Mouse (Mus musculus) liver, embryonic 11.5 days (tissue): ENCODE measurements around the gene Fgfr2. TPM values are rescaled to one million over a fixed set of nuclear protein-coding genes. Genes with fewer than 3 reads are reported as not detected.
"Not testable (repeated sequence)": the region's sequence is repeated elsewhere in the genome, so short reads cannot be mapped to it uniquely, and the experiment has no call there.

Experiments used
- ATAC-seq: fragments of 200-750 bp; cut with Nextera tagmentation; replicated peaks from 2 replicates; pipeline ENCODE4 v1.8.0; 2017; ENCODE audit warnings: moderate number of reproducible peaks, mild to moderate bottlenecking, moderate TSS enrichment, moderate library complexity; ENCODE audit not compliant: low FRiP score
- DNase-seq: peaks from one replicate; pipeline ENCODE4 v3.0.0-alpha.2; 2017; ENCODE audit warnings: low spot score
- H3K27ac ChIP-seq: fragments of 300-500 bp; sonication (generic); 2 replicates; pipeline ENCODE4 v1.5.1; 2014; ENCODE audit warnings: mild to moderate bottlenecking, low read depth, low read length, control low read depth
- H3K27me3 ChIP-seq: fragments of 300-500 bp; sonication (generic); replicated peaks from 2 replicates; pipeline ENCODE4 v1.6.1; 2014; ENCODE audit warnings: low read length, mixed read lengths; ENCODE audit not compliant: control insufficient read depth, insufficient read depth
- H3K36me3 ChIP-seq: fragments of 300-500 bp; sonication (generic); 2 replicates; pipeline ENCODE4 v1.6.1; 2014; ENCODE audit warnings: mild to moderate bottlenecking, low read length, moderate library complexity, mixed read lengths; ENCODE audit not compliant: control insufficient read depth, insufficient read depth
- H3K4me1 ChIP-seq: fragments of 300-500 bp; sonication (generic); replicated peaks from 2 replicates; pipeline ENCODE4 v1.6.1; 2014; ENCODE audit warnings: low read length, mixed read lengths; ENCODE audit not compliant: control insufficient read depth, insufficient read depth
- H3K4me2 ChIP-seq: fragments of 300-500 bp; sonication (generic); 2 replicates; pipeline ENCODE4 v1.6.1; 2014; ENCODE audit warnings: mild to moderate bottlenecking, control low read depth, moderate library complexity
- H3K4me3 ChIP-seq: fragments of 300-500 bp; sonication (generic); 2 replicates; pipeline ENCODE4 v1.5.1; 2014; ENCODE audit warnings: low read depth, low read length, control low read depth
- H3K9ac ChIP-seq: fragments of 300-500 bp; sonication (generic); 2 replicates; pipeline ENCODE4 v1.6.1; 2014; ENCODE audit warnings: low read depth, low read length, control low read depth
- H3K9me3 ChIP-seq: fragments of 300-500 bp; sonication (generic); 2 replicates; pipeline ENCODE4 v1.6.1; 2016; ENCODE audit warnings: low read length, inconsistent platforms, mixed read lengths; ENCODE audit not compliant: control insufficient read depth
- WGBS: fragments of 180-500 bp; shearing (Covaris S2); extraction: QIAGEN DNeasy Blood & Tissue Kit; methylation state at CpG from one replicate; pipeline ENCODE4 v1.1.7; 2014; 5-methylcytosine and 5-hydroxymethylcytosine counted together
- polyA plus RNA-seq: library from polyadenylated mRNA; unstranded; fragments of >200 nt; fragmentation: Nextera tagmentation; extraction: Ambion mirVana; gene quantifications from 2 replicates; pipeline ENCODE4 v1.2.1, GENCODE M21; 2014

The Fgfr2 gene
- polyA plus RNA-seq, 1 experiment from 2014 or later = 32.6 TPM

DNA sequence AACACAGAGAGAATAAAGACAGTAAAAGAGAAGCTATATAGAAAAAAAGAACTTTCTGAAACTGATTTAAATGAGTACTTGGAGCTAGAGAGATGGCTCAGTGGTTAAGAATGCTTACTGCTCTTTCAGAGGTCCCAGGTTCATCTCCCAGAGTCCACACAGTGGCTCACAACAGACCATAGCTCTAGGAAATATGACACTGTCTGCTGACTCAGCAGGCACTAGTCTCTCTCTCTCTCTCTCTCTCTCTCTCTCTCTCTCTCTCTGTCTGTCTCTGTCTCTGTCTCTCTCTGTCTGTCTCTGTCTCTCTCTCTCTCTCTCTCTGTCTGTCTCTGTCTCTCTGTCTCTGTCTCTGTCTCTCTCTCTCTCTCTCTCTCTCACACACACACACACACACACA, 620.7 kb downstream of the Fgfr2 start:
- H3K36me3 ChIP-seq, H3K4me1 ChIP-seq, DNase-seq, H3K4me3 ChIP-seq, H3K9ac ChIP-seq, H3K27ac ChIP-seq, H3K9me3 ChIP-seq, H3K27me3 ChIP-seq, ATAC-seq, H3K4me2 ChIP-seq: not testable (repeated sequence)

DNA sequence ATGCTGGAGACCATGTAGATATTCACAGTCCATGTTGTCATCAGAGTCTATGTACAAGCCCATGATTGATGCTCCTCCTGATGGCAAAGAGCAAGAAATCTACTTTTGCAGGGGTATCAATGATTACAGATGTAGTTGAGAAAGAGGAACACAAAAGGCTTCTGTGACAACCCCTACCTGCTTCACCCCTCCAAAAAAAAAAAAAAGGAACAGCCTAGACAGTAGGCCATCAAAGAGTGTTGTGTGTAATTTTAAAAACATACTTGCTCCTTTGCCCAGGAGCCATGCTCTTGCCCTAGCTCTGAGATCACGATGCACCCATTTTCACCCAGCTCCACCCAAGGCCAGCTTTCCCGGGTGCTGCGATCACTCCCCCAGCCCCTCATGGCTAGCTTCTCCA, 626.0 kb downstream of the Fgfr2 start:
- WGBS = 91% methylated on average over 3 of the region's 3 CpGs
- Histone ChIP-seq H3K9me3 (no peaks in the 10 kb centered on the region), H3K27ac (no peak overlapping the region), H3K4me2 (no peak overlapping the region), H3K36me3 (no peaks in the 10 kb centered on the region), H3K4me1 (peaks cover 29% of the 10 kb centered on the region), H3K9ac (no peak overlapping the region), H3K27me3 (no peaks in the 10 kb centered on the region), H3K4me3 (no peak overlapping the region)
- DNase-seq (no peak), ATAC-seq (no peak)

DNA sequence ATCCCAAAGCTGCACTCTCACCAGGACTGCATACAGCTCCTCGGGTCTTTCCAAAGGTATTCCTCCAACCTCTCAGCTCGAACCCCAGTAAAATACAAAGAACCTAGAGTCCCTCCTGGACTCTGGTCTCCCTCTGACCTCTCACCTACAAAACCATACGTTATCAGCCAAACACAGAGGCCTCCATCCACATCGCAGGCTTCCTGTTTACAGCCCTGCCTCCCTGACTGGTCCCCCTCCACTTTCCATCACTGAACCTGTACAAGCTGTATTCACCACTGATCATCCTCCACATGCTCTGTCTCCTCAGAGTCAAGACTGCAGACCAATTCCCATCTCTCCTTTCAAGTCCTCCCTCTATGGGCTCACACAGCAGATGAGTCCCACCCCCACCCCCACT, 628.9 kb downstream of the Fgfr2 start:
- Histone ChIP-seq H3K27me3 (no peaks in the 10 kb centered on the region), H3K9me3 (no peaks in the 10 kb centered on the region), H3K36me3 (no peaks in the 10 kb centered on the region), H3K4me3 (no peak overlapping the region), H3K27ac (peak overlapping the region; percentile 89), H3K4me2 (peak overlapping the region; percentile 53), H3K9ac (no peak overlapping the region; the same call in 1 of the 2 replicates), H3K4me1 (peaks cover 32% of the 10 kb centered on the region)
- WGBS = 17% methylated on average over 4 of the region's 4 CpGs
- peak; percentile 87 for ATAC-seq
- DNase-seq = peak; percentile 47

DNA sequence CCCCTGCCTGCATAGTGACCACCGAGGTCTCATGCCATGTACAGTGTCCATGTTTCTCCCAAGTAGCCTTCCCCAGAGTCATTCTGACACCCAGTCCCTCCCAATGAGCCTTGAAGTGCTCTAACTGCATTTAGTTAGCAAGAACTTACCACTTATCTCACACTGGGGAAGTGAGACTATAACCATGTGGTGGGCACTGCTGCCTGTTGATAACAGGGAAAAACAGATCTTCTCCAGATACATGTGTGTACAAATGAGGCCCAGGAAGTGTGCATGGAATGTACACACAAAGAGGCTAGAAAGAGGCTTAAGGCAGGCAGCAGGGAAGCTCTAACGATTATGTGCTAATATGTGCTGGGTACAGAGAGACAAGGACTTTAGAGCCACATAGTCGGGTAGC, 629.5 kb downstream of the Fgfr2 start:
- Histone ChIP-seq H3K4me3 (no peak overlapping the region), H3K27ac (peak overlapping the region; percentile 89), H3K9ac (no peak overlapping the region; the same call in 1 of the 2 replicates), H3K4me1 (peaks cover 32% of the 10 kb centered on the region), H3K9me3 (no peaks in the 10 kb centered on the region), H3K27me3 (no peaks in the 10 kb centered on the region), H3K36me3 (no peaks in the 10 kb centered on the region), H3K4me2 (peak overlapping the region; percentile 53)
- ATAC-seq (peak; percentile 91), DNase-seq (peak; percentile 51)
- WGBS = 41% methylated on average over 3 of the region's 3 CpGs

DNA sequence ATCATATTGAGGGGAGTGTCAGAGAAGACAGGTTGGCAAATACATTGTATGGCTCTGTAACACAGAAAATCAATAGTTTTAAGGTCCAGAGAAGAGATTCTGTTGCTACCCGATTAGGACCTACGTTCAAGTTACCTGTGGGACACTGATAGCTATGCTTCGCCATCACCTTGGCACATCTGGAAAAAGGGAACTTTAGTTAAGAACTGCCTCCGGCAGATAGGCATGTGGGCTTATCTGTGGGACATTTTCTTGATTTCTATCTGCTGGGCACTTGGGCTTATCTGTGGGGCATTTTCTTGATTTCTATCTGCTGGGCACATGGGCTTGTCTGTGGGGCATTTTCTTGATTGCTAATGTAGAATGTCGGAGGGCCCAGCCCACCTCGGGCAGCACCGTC, 631.2 kb downstream of the Fgfr2 start:
- Histone ChIP-seq H3K9ac (no peak overlapping the region), H3K9me3 (no peaks in the 10 kb centered on the region), H3K27me3 (no peaks in the 10 kb centered on the region), H3K4me2 (no peak overlapping the region), H3K36me3 (no peaks in the 10 kb centered on the region), H3K27ac (no peak overlapping the region), H3K4me1 (peaks cover 32% of the 10 kb centered on the region), H3K4me3 (no peak overlapping the region)
- ATAC-seq = no peak
- no peak for DNase-seq
- 69% methylated on average over 7 of the region's 7 CpGs for WGBS

DNA sequence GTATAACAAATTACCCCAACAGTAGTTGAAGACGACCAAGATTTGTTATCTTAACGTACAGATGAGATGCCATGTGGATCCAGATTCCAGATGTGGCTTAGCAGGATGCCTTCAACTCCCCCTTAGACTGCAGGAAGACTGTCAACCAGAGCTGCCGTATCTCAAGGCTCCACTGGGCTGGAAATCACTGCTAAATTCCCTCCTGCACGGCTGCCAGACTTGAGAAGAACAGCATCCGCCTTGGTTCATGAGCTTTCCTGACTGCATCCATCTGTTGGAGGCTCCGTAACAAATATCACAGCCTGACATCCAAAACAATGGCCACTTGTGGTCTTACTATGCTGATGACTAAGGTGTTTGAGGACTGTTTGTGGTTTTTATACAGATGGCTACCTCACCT, 635.8 kb downstream of the Fgfr2 start:
- H3K4me2 ChIP-seq = no peak overlapping the region
- 45% methylated on average over 6 of the region's 6 CpGs for WGBS
- no peak for DNase-seq
- ATAC-seq = no peak
- H3K4me3 ChIP-seq = no peak overlapping the region
- no peak overlapping the region for H3K27ac ChIP-seq
- no peak overlapping the region for H3K9ac ChIP-seq
- no peaks in the 10 kb centered on the region for H3K27me3 ChIP-seq
- peaks cover 6% of the 10 kb centered on the region for H3K4me1 ChIP-seq
- no peaks in the 10 kb centered on the region for H3K9me3 ChIP-seq
- H3K36me3 ChIP-seq = no peaks in the 10 kb centered on the region

DNA sequence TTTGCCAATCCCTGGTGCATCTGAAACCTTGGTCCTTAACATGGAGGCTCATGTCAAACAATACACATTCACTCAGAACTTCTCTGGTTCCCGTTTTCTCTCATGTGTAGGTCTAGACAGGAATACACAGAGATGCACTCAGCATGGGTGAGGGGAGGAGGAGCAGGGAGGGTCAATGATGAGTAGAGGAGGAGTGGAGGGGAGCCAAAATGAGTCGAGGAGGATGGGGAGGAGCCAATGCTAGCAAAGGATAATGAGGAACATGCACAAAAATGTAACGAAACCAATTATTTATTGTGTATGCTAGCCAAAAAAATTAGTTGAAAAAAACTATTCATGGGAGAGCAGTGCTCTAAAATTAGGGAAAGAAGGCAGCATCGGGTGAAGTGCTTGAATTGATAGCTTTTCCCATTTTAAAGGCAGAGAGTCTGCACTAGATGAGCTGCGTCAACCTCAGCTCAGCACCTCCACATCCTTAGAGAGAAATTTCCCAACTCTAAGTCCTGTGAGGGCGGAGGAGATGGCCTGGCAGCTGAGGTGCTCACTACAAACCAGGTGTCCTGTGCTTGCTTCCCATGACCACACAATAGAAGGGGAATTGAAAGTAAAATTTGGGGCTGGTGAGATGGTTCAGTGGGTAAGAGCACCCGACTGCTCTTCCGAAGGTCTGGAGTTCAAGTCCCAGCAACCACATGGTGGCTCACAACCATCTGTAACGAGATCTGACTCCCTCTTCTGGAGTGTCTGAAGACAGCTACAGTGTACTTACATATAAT, 636.6 kb downstream of the Fgfr2 start:
- H3K4me2 ChIP-seq = no peak overlapping the region
- no peak overlapping the region for H3K9ac ChIP-seq
- H3K36me3 ChIP-seq = no peaks in the 10 kb centered on the region
- H3K27ac ChIP-seq = no peak overlapping the region
- H3K9me3 ChIP-seq = no peaks in the 10 kb centered on the region
- 81% methylated on average over 8 of the region's 9 CpGs for WGBS
- ATAC-seq (no peak), DNase-seq (no peak)
- H3K4me3 ChIP-seq = no peak overlapping the region
- no peaks in the 10 kb centered on the region for H3K4me1 ChIP-seq
- no peaks in the 10 kb centered on the region for H3K27me3 ChIP-seq

DNA sequence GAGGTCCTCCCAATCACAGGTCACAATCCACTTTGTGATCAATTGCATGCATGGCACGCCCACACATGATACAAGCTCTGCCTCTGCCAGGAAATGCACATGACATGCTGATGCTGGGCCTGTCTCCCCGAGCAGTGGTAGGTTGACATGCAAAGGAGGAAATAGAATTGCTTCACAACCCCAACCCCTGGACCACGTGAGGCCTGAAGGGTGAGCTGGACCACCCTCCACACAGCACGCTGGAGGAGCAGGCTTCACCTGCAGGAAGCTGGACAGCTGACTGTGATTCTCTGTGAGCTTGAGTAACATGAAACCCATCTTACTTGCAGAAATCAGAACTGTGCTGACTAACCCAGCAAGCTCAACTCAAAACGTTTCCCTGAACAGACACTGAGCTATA, 638.7 kb downstream of the Fgfr2 start:
- no peak overlapping the region for H3K4me3 ChIP-seq
- H3K27me3 ChIP-seq = no peaks in the 10 kb centered on the region
- H3K9ac ChIP-seq = no peak overlapping the region
- ATAC-seq = no peak
- H3K9me3 ChIP-seq = no peaks in the 10 kb centered on the region
- DNase-seq = no peak
- no peaks in the 10 kb centered on the region for H3K36me3 ChIP-seq
- peaks cover 4% of the 10 kb centered on the region; the same call in 1 of the 2 replicates for H3K4me1 ChIP-seq
- H3K4me2 ChIP-seq = no peak overlapping the region
- no peak overlapping the region for H3K27ac ChIP-seq
- 43% methylated on average over 5 of the region's 5 CpGs for WGBS

DNA sequence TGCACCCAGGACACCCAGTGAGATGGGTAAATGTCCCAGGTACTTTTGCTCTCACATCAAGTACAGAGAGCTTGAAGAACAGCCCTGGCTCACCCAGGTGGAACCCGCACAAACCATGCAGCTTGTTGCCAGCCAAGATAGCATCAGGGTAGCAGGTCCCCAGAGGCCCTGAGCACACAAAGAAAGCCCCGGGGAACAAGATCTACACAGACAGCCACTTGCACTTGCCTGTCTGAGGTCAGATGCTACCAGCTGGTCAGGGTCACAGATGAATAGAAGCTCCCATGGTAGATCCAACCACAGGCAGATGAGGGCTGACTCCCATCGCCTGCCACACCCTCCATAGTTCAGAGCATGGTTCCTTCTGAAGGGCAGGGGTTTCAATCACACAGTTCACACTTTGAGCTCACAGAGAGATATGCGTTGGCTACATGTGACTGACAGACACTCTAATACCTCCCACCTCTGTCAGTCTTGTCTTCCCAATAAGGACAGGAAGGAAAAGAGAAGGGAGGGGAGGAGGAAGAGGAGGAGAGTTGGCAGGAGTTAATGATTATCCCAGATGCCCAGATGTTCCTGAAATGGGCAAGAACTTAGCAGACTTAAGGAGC, 642.3 kb downstream of the Fgfr2 start:
- Histone ChIP-seq H3K36me3 (no peaks in the 10 kb centered on the region), H3K9me3 (no peaks in the 10 kb centered on the region), H3K4me1 (peaks cover 4% of the 10 kb centered on the region; the same call in 1 of the 2 replicates), H3K27ac (no peak overlapping the region), H3K4me2 (no peak overlapping the region), H3K9ac (no peak overlapping the region), H3K27me3 (no peaks in the 10 kb centered on the region), H3K4me3 (no peak overlapping the region)
- ATAC-seq (no peak), DNase-seq (no peak)
- 58% methylated on average over 4 of the region's 4 CpGs for WGBS
